Mouse (Mus musculus) adrenal gland, postnatal 14 days (tissue): ENCODE results near the gene Prss43. TPM values are rescaled to one million over a fixed set of nuclear protein-coding genes. Genes with fewer than 3 reads are reported as not detected.
"Not testable (repeated sequence)": the region's sequence is repeated elsewhere in the genome, so short reads cannot be mapped to it uniquely, and the experiment has no call there.

Experiments used
- DNase-seq: peaks from one replicate; pipeline ENCODE4 v3.0.0; 2021; ENCODE audit warnings: mixed read lengths
- long read RNA-seq, 2 experiments: library from polyadenylated mRNA; stranded (forward); transcript quantifications; one replicate each; pipeline ENCODE4 v2.0.0; 2021
- total RNA-seq: library from RNA; stranded (reverse); gene quantifications from 2 replicates; pipeline ENCODE4 v1.2.3, GENCODE M21; 2021

Gene Prss43
- not detected in 2 replicates for total RNA-seq
- long read RNA-seq, experiment 1: 0 reads
- long read RNA-seq, experiment 2: 0 reads

GRCm38 (mm10) chr9:110826390-110826789, at the start of gene Prss43:
Prss43 (plus strand) TSS chr9:110826690.
- DNase-seq: no peak

GRCm38 (mm10) chr9:110778100-110778499, 48.4 kb upstream of the Prss43 start:
- DNase-seq: no peak

DNA sequence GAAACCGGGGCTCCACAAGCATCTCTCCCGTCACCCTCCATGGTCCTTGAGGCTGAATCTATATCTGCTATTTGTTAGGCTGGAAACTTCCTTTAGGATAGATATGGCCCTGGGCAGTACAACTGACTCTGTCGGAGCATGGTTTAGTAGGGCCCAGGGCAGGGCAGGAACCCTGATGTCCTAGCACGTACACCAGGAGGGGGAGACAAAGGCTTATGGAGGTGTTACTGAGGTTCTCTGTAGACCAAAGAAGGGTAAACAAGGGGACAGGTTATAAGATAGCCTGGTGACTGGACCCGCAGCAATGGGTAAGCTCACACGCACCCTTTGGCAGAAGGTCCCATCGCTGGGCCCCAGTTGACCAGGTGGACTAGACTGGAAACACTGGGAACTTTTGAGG, 47.9 kb upstream of the Prss43 start:
- DNase-seq: no peak

GRCm38 (mm10) chr9:110779242-110779913, 47.1 kb upstream of the Prss43 start:
- peak; percentile 31 for DNase-seq

GRCm38 (mm10) chr9:110781256-110781721, 45.2 kb upstream of the Prss43 start:
- peak; percentile 98 for DNase-seq

DNA sequence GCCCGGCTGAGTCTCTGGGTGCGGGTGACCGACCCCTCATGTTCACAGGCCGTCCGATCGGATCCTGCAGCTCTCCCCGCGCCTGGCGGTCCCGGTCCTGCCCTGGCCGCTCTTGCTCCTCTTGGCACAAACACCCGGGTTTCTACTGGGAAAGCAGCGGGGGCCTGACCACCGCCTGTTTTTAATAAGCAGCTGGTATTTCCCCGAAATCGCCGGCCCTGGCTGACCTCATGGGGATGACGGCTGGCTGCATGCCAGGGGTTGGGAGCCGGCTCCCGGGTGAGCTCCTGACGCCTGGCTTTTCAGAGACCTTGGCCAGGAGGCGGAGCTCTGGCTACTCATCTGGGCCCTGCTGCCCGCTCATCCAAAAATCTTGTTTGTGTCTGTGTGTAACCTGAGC, 44.8 kb upstream of the Prss43 start:
- peak; percentile 94 for DNase-seq

GRCm38 (mm10) chr9:110783611-110784010, 42.9 kb upstream of the Prss43 start:
- DNase-seq: no peak

DNA sequence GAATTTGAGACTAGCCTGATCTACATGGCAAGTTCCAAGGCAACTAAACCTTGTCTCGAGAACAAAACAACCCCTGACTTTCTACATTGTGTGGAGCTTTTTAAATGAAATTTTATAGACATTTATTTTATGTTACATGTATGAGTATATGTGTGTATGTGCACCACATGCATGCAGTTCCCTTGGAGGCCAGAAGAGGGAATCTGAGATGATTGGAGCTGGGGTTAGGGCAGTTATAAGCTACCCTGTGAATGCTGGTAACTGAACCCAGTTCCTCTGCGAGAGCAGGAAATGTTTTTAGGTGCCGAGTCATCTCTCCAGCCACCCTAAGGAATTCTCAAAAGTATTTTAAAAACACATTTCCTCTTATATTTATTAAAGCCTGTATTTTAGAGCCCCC, 38.3 kb upstream of the Prss43 start:
- DNase-seq: no peak

DNA sequence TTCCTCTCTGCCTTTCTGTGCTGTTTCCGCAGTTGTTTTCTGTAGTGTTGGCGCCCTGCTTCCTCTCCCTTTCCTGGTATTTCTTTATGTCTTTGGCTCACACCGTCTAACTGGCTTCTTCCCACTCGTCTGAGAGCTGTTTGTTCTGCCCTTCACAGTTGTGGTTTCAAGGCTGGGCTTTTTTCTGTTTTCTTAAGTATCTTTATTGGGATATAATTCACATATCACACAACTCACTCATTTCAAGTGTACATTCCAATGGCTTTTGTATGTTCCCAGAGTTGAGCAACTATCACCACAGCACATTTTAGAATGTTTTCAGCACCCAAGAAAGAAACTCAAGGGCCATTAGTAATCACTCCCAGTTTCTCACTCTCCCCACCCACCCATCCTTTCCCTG, 36.0 kb upstream of the Prss43 start:
- DNase-seq: no peak

GRCm38 (mm10) chr9:110797013-110797412, 29.5 kb upstream of the Prss43 start:
- DNase-seq: no peak

DNA sequence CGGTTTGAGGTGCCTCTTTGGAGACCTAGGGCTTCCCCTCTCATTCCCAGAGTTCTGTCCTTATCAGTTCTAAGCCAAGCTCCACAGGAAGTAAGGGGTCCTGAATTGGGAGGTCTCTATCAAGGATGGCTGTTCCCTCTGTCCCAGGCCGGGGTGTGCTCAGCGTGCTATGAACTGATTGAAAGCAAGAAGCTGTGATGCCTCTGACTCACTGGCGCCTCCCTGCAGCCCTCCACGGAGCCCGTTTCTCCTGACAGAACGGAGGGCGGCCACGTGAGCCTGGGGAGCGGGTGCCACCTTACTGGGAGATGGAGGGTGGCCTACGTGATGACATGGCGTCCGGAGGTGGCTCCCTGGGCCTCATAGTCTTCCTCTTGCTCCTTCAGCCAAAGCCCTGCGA, 28.6 kb upstream of the Prss43 start, which contains the start of gene Prss42:
Gene Prss42 (plus strand): TSS at position 301 of the 400 bp plus-strand sequence.
- no peak for DNase-seq

DNA sequence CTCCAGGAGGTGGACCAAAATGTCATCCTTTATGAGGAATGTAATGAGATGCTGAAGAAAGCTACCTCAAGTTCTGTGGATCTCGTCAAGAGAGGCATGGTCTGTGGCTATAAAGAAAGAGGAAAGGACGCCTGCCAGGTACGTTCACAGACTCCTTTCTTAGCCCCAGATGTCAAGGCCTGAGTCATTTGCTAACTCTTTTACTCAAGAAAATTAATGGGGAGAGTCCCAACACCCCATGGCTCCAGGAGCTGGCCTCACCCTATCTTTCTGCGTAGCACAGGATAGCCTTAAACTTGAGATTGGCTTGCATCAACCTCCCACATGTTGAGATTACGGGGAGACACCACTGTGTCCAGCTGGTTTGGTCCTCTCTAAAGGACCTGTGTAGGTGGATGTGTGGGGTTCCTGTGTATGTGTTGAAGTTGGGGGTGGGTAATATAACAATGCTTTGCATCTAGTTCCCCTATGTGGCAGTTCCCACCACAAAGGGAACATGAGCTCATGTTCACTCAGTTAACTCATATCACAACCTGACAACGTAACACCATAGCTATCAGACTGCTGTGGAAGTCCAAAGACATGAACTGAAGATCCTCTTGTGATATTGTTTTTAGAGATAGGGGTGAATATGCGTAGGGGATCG, 25.5 kb upstream of the Prss43 start:
- no peak for DNase-seq

DNA sequence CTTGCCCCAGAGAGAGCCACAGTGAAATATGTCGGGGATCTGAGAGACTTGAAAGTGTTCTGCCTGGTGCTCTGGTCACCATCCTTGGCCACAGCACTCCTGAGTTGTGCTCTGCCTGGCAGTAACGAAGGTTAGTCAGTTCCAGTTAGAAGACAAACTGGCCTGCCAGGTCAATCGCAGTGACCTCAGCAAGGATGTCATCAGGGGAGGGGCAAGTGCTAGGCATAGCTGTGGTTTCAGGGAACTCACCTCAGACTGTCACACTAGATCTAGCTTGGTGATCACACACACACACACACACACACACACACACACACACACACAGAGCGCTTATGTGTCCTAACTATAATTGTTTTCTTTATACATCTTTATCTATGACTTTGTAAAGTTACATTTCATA, 23.2 kb upstream of the Prss43 start:
- DNase-seq: no peak

DNA sequence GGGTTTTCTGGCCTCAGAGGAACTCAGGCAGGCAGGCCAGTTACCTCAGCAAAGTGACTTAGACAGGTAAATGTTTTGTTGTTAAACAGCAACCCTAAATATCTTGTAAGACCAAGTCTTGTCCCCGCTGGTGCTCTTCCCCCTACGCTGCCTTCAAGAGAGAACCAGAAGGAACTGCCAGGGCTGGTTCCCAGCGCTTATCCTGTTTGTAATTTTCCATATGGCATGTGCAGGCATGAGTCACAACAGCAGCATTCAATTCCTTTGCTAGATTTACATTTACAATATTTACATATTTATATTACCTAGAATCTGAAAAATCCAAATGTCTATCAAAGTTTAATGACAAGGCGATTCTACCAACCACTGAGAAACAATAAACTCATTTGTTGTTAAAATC, 16.4 kb upstream of the Prss43 start:
- DNase-seq: no peak

GRCm38 (mm10) chr9:110813789-110814188, 12.7 kb upstream of the Prss43 start, which contains the start of gene Prss44:
Prss44 (plus strand) TSS chr9:110813994.
- no peak for DNase-seq

DNA sequence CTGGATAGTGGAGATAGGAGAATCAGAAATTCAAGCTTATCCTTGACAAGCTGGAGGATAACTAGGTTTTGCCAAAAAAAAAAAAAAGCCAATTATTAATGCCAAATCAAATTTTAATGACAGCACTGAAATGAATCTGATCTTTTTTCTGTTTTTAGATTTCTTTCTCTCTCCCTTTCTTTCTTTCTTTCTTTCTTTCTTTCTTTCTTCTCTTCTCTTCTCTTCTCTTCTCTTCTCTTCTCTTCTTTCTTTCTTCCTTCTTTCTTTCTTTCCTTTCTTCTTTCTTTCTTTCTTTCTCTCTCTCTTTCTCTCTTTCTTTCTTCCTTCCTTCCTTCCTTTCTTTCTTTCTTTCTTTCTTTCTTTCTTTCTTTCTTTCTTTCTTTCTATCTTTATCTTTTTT, 5.9 kb upstream of the Prss43 start:
- DNase-seq: not testable (repeated sequence)

DNA sequence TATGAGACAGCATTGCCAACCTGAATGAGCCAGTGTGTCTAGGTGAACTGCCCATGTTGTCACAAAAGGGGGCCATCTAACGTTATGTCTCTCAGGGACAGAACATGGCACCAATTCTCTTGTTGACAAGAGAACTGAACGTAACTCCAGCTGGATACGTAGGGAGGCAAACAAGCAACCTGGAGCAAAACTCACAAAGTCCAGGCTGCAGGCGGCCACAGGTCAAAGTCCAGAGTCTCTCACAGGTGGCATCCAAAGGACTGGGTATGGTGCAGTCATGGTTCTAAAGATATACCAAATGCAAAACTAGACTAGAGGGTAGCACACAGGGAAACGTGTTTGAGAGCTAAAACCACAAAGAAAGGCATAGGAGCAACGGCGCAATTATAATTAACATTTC, 5.1 kb upstream of the Prss43 start:
- DNase-seq: no peak

DNA sequence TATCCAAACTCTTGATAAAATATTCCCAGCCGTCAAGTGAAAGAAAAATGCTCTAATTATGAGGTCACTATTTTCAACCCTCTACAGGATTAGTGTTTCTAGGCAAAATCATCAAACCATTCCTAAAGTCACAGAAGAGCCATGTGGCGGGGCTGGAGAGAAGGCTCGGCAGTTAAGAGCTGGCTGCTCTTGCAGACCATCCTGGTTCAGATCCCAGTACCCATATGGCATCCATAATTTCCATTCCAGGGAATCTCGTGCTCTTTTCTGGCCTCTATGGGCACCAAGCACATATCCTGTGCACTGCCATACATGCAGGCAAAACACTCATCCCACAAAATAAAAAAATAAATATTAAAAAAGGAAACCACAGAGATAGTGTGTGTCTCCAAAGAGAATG, 1.1 kb upstream of the Prss43 start:
- no peak for DNase-seq

DNA sequence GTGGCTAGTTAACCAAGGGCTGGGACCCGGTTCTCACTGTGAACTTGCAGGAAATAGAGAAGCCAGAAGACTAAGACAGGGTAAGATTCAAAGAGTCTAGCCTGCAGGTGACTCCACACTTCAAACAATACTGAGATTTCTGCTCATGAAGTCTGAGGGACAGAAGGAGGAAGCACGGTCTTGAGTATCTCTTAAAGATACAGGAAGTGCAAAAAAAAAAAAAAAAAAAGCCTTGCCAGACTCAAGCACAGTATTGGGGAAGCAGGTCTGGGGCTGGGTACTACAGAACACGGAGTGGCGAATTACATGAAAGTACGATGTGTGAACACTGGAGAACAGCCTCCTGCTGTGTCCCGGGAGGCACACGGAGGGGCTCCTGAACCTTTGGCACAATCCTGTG, 658 bp upstream of the Prss43 start:
- no peak for DNase-seq

DNA sequence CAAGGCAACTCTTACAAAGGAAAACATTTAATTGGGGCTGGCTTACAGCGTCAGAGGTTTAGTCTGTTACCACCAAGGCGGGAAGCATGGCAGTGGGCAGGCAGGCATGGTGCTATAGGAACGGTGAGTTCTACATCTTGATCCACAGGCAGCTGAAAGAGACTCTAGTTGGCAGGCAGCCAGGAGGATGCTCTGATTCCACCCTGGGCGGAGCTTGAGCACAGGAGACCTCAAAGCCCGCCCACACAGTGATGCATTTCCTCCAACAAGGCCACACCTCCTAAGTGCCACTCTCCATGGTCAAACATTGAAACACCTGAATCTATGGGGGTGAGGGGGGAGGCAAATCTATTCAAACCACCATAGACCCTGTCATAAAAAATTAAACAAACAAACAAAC, 6.5 kb downstream of the Prss43 start:
- DNase-seq: no peak

GRCm38 (mm10) chr9:110834411-110834810, 7.9 kb downstream of the Prss43 start, which contains the start of gene Prss45:
Prss45 (plus strand) TSS chr9:110834588.
- DNase-seq: no peak

DNA sequence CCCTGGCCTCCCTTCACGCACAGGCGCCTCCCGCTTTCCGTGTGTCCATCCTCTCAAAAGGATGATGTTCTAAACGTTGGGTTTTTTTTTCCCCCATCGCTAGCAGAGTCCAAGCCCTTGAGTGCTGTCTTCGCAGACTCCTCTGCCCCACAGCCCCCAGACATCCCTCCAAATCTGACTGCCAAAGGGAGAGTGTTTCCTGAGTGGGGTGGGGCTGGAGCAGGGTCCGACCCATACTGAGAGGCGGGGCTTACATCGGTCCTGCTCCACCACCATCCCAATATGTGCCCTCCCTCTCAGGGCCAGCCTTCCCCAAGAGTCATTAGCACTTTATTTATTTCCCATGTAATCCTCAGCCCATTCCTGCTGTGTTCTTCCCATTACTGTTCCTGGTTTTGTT, 8.5 kb downstream of the Prss43 start:
- DNase-seq: no peak

DNA sequence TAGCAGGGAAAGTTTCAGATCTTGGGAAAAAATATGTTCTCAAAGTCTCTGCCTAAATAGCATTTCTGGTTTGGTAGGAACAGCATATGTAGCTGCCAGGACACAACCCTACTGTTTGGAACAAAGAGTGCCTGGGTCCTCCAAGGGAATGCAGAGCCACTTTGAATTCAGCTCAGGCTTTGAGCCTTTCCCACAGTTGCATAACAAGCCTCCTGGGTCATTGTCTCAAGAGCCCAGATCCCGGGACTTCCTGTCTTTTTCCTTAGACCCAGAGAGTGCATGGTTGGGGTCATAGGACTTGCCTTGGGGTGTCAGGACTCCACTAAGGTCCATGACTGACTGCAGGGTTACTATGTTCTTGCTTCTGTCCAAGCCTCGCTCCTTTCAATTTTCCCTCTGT, 9.6 kb downstream of the Prss43 start:
- peak; percentile 37 for DNase-seq

DNA sequence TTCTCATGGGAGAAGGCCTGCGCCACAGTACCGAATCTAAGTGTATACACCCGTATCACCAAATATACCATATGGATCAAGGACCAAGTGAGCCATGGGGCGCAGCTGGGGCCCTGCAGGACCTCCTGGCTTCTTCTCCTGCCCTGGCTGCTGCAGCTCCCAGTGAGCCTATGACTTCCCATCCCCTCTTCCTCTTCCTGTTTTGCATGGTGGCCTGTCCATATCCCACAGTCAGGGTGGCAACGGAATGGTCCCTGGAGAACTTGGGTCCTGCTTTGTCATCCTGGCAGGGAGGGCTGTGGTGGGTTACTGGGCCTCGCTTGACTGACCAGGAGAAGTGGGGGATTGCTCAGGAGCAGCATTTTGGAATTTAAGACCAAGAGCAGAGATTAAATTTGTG, 14.4 kb downstream of the Prss43 start:
- no peak for DNase-seq
